Mouse (Mus musculus) thymus, postnatal 10 days (tissue): ENCODE measurements at regions not wholly inside any gene's neighbourhood (a gene's known extent, or its start where the extent isn't known, plus 50 kb on each side); places are given as distances from the start of the nearest gene placed in this dataset.

Source experiments
- DNase-seq, 2 experiments: peaks; one replicate each; pipeline ENCODE4 v3.0.0; 2021; ENCODE audit warnings: low spot score in 2 of 2

DNA sequence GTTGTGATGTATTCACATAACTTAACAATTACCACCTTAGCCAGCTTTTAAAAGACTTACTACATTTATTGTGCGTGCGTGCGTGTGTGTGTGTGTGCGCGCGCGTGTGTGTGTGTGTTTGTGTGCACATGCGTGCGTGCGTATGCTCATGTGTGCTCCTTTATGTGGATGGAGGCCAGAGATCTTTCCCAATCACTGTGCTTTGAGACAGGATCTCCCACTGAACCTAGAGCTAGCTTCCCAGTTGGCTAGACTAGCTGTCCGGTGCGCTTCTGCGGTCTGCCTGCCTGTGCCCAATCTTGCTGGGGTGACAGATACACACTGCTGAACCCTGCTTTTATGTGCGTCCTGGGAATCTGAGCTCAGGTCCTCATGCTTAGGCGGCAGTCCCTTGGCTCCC is 50.1 kb upstream of the Arhgap29 start:
- no peak for DNase-seq

DNA sequence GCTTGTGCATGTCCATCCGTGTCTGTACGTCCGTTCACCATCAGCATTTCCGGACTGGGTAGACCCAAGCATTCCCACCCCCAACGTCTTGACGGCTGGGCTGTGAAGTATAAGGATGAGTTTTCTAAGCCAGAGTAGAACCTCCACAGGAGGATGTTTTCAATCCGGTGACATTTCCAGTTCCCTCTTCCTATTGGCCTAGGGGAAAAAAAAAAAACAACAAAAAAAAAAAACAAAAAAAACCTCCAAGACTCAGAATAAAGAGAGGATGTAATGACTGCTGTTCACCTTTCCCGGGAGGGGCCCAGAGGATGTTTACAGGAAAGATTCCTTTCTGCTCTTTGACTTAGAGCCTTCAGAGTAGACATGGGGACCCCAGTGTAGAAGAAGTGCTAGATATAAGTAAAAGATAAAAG is 51.9 kb upstream of the Arhgap29 start:
- no peak for DNase-seq

DNA sequence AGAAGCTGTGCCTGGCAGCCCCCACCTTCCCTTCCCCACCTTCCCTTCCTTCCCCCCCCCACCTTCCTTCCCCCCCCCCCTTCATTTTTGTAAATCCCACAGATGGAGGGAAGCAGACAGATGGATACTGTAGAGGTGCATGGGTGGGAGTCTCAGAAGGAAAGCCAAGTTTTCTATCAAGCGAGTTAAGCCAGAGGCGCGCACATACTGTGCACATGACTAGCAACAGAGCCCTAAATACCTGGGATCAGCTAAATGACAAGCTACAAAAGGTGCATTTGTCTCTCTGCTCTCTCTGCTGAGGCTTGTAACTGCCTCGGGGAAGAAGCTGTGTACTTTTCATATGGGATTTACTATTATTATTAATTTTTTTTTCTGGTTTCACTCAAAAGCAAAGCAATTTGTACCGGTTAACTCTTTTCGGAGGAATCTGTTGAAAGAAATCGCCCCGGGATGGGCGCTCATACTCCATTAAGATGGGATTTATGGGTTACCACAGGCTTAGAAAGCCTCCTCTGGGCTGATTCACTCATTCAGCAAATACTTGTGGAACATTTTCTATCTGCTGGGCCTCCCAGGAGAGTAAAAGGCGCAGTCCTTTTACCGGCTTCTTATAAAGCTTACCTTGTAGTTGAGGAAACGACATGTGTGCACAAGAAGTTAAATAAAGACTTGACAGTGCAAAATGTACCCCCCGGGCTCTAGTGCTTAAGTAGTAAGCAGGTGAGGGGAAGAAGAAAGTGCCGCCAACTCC is 54.3 kb upstream of the Arhgap29 start:
- DNase-seq: no peak

DNA sequence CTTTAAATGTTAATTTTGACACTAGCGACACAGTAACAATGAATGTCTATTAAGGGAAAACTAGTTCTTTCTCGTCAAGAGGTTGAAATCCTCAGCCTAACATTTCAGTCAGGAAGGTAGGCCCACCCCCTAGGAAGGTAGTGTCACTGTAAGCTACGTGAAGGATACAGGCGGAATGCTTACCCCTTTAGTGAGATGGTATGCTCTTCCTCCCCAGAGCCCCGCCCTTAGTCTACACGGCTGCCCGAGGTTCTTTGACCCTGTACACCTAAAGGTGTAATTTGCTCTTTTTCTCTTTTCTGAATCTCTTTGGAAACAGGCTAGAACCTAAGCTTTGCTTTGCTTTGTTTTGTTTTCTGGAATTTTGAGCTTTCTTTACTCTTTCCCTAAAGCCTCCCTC is 58.7 kb upstream of the Arhgap29 start:
- no peak for DNase-seq

DNA sequence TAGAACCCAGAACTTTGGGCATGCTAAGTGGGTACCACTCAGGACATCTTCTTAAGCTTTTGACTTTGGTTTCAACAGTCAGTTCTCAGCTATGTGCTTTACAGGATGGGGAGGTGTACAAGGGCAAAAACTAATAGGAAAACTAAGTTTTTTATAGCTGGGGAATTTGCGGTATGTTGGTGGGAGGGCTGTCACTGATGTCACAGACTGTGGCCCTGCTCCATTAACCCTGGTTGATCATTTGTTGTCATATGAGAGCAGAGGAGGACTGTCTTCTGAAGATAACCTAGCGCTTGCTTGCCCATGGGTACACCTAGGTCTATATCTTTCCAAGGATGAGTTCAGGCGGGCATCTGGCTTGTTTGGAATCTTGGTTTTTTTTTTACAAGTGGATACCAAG is 59.7 kb upstream of the Arhgap29 start:
- DNase-seq: no peak

DNA sequence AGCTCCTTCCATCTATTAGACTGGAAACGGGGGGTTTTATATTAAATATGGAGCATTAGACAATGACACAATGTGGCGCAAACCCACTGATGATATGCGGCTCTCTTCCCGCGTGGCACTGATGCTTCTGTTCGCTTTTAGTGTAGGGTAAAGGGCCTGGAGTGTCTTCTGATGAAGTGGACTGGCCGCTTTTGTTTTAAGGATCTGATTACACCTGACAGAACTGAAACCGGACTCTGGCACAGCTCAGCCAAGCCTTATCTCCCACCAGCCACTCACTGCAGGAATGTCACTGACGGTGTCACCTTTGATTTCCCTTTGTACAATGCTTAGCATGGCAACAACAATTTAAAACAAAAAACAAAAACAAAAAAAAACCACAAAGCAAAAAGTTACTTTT is 61.0 kb upstream of the Arhgap29 start:
- no peak for DNase-seq

DNA sequence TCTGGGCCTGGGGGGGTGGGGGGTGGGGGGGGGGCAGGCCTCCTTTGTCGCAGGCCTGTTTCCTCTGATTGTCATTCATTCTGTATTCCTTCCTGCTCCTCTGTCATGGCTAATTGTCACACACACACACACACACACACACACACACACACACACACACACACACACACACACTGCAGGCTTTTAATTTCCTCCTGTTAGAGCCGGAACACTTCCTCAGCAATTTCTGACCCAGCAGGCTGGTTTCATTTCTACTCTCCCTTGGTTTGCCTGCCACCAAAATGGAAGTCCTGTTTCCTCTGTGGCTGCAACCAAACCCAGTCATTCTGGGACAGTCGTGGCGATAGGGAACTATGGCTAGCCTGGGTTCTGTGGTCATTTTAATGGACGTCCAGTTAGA is 61.8 kb upstream of the Arhgap29 start:
- DNase-seq: no peak

DNA sequence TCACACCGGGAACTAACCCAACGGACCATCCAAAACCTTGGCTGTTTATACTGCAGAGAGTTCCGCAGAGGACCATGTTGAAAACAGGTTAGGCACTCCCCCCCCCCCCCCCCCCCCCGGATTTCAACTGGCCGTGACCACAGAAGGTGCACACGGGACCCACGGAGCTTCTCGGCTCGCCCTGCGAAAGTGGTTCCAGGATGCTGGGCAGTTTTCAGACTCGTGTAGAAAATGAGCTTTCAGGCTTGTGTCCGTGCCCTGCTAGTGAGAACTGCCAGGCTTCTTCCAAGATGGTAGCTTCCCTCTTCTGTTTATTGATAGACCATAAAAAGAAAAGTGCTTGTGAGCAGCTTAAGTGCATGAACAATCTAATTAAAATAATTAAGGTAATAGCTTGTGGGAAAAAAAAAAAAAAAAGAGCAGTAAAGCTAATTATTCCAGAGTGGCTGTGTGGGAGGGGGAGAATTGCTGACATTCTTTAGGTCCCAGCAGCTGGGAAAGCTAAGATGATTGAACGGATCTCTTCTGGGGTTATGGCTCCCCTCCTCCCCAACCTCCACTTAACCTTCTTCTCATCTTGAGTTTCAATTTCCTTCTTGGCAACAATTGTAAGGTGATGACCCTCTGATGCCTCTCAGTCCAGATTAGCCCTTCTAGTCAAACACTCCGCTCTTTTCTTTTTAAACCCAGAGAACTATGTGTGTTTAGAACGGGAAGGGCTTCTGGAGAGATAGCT is 65.3 kb upstream of the Arhgap29 start:
- DNase-seq: no peak

DNA sequence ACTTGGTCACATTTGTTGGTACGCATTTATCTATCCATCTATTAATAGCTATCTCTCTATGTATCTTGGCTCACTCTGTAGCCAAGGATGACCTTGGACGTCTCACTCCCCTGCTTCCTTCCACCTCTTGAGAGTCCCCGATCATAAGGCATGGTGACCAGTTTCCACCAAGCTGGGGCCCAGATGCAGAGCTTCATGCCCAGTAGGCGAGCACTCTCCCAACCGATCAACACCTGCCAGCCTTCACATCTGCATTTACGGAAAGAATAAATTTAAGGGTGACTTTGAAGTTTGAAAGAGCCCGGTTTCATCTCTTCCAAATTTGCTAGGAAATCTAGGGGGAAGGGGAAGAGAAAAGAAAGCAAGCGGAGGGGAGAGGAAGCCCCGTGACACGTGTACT is 66.0 kb upstream of the Arhgap29 start:
- DNase-seq: no peak

DNA sequence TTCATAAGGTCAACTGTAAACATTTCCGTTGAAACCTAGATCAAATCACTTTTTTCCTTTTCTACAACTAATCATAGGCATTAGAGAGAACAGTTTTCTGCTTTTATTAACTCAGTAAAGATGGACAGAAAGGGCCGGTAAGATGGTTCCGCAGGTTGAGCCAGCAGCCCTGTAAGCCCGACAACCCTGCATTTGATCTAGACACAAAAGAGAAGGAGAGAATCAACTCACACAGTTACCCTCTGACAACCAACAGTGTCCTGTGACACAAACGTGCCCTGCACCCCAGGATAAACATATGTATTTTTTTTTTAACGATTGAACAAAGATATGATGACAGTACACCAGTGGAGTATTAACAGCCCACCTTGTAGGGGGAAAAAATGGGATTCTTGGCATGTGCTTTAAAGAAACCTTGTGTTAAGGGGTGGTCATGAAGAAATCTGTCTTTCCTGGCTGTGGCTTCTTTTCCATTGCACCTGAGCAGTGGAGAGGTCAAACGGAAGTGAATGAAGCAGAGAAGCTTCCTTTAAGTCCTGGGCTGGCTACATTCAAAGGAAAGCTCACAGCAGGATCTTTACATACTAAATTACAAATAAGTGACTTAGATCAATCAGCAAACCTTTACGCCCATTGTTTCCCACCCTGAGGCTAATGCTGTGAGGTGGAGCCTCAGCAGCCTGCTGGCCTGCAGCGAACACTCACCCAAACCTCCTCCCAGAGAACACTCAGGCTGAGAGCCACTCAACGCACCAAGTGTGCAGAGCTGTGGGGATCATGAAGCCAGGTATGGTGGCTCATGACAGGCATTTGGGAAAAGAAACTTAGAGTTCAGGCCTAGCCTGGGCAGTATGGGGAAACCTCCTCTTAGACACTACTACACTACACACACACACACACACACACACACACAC is 66.8 kb upstream of the Arhgap29 start:
- DNase-seq: no peak

DNA sequence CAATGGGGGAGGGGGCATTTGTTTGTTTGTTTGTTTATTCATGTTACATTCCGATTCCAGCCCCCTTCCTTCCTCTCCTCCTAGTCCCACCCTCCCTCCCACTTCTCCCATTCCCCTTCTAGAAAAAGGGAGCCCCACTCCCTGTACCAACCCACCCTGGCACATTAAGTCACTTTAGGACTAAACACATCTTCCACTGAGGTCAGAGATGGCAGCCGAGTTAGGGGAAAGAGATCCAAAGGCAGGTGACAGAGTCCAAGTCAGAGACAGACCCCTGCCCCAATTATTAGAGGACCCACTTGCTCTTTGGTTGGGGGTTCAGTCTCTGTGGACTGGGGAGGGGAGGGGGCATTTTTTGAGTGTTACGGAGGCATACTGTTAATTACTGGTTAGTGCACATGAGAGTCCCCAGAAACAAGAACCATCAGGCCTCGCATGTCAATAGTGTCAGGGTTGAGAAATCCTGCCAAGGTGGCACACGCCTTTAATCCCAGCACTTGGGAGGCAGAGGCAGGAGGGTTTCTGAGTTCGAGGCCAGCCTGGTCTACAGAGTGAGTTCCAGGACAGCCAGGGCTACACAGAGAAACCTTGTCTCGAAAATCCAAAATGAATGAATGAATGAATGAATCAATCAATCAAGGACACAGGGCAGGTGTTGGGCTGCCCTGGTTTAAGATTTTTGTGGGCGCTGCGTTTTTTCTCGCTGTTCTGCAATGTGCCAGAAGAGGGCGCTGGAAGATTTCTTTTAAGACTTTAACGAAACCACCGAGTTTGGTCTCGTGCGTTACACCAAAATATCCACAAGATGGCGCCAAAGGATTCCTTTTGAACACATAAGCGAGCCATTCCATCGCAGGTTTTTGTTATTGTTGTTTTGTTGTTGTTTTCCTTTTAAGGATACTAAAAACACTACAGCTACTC is 67.8 kb upstream of the Arhgap29 start:
- DNase-seq: peak; percentile 76 to 86

DNA sequence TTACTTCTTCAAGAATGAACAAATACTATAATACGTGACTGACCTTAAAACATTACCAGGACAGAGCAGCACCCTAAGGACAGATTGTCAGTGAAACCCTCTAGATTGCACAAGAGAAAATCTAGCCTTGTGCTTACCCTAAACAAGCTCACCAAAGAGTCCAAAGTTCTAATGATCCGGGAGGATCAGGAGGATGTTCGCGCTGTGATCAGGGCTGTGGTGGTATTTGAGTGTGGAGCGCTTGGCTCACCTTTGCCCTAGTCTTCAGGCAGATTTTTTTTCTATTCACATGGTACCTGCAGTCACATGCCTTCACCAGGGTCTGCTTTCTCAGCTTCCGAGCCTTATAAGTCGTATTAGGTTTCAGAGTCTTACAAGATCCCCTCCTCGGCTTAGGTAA is 65.3 kb upstream of the Abcd3 start:
- no peak for DNase-seq

DNA sequence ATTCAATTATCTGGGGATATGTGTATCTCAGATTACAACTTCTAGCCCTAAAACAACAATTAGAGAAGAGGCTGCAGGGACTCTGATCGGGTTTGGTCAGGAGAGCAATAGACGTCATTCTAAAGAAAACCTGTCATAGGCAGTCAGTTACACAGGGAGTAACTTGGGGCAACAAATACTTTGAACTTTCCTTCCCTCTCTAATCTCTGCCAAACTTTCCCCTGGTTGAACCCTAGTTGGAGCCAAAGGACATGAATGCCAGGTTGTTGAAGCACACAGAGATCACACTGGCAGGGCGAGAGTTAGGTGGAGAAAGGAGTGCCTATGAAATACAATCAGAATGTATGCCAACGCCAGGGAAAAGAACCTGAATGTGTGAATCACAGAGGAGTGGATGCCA is 60.0 kb upstream of the Abcd3 start:
- DNase-seq: no peak

DNA sequence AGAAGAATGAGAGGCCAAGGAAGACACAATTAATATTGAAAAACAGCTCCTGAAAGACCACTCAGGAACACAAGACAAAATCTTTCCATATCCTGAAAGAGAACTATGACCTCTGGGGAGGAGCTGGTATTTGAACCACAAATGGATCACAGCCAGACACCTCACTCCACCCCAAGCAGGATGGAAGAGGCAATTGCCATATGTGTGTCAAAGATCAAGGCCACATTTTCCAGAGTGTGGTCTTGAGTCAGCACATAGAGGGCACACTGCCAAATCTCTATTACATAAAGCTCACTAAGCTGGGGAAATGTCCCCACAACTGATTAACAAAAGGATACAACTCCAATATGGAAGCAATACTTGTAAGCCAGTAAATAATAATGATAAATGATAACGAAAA is 59.5 kb upstream of the Abcd3 start:
- DNase-seq: no peak

DNA sequence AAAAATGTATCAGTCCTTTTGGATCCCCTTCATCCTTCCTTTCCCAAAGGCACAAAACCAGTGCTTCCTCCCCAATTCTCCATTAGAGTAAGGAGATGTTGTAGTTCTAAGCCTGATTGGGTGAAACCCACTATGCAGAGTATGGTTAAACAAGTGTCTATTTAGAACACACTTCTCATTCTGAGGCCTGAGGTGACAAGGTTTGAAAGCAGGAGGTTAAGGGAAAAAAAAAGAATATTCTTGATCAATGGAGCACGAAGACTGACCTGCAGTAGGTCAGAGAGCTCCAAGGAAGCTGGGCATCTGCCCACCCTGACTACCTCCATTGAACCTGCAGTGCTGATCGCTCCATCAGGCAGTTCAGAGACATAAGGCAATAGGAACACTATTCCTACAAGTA is 58.5 kb upstream of the Abcd3 start:
- no peak for DNase-seq

DNA sequence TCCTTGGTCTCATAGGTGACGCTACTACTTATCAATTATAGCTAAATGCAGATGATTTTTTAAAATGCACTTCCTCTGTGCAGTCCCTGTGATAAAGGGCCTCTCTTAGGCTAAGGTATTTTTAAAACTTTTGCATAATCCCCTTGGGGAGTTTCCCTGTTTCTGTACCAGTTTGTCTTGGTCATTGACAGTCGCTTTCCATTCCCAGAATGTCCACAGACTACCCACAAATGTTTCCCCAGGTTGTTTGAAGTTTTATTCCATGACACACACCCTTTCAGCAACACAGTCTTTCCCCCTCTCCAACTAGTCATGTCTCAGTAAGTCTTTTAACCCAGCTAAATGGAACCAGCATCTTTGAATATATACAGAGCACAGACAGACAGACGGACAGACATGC is 57.6 kb upstream of the Abcd3 start:
- DNase-seq: no peak

DNA sequence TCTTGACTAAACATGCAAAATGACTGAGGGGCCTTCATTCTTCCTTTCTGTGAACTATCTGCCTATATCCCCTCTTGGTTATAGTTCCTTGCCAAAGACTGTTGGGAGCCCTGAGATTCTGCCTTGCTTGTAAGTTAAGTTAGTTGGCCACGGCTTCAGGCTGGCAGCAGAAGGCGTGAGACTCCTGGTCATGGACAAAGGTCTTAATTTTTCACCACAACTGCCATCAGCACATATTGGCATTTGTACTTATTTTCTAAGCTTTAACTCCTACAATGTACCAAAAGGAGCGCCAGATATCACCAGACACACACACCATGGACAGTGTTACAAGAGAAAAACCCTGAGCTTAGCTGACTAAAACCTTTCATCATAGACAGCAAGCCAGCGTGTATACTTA is 56.7 kb upstream of the Abcd3 start:
- DNase-seq: no peak

DNA sequence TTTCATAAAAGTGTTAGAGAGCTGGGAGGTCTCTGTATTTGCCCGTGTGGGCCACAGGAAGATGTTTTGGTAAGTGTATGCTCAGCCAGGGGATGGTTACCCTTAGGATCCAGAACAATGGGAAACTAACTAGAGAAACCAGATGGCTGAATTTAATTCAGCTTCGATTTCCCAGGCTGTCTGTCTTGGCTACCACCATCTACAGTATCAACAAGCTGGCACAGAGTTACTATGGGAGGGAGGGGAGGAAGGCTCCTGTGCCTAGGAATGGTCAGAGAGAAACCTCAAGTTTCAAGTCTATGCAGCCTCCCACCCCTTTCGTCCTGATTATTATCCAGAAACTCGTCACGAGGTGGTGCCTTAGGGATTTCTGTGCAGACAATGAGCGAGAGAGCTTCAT is 55.6 kb upstream of the Abcd3 start:
- DNase-seq: no peak

DNA sequence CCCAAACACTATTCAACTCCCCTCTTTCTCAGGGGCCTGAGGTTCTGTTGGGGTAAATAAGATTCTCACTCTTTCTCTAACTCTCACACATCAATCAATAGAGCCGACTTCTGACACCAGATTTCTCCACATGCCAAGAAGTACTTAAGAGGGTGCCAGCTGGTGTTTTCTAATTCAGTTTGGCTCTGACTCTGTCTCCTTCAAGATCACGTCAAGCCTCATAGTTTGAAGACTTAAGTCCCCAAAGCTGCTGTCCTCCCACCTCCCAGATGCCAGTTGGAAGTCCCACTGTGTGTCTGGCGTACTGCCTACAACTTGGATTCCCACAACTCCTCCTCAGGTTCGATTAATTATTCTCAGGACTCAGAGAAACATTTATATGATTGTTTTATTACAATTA is 54.6 kb upstream of the Abcd3 start:
- DNase-seq: no peak

DNA sequence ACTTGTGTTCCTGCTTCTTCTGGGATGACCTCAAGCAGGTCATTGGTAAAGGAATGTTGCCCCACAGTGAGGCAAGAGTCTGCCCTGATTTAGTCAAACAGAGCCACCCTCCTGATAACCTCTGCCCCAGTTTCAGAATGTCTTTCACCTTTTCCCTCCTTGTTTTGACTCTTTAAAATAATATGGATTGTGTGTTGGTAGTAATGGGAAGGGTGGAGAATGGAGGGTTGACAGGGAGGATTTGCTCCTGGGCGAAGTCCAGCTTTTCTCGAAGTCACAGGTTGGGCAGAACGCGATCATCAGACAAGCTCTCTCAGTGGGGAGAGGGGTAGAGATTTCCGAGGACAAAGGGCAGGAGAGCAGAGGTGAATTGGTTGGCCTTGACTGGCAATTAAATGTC is 52.2 kb upstream of the Abcd3 start:
- no peak for DNase-seq

DNA sequence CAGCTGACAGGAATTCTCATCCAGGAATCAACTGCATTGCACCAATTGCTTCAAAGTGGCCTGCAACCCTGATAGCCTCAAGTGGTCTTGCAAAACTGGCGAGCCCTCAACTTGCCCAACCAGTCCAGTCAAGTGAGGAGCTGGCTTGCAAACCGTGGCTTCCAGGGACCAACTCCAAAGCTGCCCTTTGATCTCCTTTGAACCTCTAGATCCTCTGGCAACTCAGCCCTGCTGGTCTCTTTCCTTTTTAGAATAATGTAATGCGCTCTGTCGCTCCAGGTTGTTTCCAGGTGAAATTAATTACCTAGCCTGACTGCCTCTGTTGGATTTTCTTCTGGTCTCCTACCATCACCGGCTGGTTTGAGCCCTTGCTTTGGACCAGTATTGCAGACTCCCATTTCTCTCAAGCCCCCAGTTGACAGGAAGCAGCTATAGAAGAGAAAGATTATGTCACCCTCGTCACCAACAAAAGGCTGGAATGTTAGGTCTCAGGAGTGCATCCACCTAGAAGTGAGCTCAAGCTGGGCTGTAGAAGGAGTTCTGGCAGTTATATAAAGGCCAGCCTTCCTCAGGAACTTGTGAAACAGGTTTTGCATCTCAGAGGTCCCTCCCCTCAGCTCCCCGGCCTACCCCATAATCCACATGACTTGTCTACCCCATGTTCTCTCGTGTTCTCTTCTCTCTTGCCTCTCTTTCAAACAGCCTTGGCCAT is 49.8 kb upstream of the Abcd3 start:
- no peak for DNase-seq
